Mouse (Mus musculus): ENCODE results near the gene Mrps17. TPM values are rescaled to one million over a fixed set of nuclear protein-coding genes. Genes with fewer than 3 reads are reported as not detected.

The Mrps17 gene
- total RNA-seq, 2 experiments from 2014 or later = 149 to 202 TPM

- peak; percentile 83 for ATAC-seq (replicated peaks; ENCODE audit: poor library complexity)
Measured at GRCm38 (mm10) chr5:129740976-129741375, 25.7 kb downstream of the Mrps17 start.

GRCm38 (mm10) chr5:129742903-129743488 lies 27.7 kb downstream of the Mrps17 start:
- peak; percentile 66 for ATAC-seq (replicated peaks; ENCODE audit: poor library complexity)

DNA sequence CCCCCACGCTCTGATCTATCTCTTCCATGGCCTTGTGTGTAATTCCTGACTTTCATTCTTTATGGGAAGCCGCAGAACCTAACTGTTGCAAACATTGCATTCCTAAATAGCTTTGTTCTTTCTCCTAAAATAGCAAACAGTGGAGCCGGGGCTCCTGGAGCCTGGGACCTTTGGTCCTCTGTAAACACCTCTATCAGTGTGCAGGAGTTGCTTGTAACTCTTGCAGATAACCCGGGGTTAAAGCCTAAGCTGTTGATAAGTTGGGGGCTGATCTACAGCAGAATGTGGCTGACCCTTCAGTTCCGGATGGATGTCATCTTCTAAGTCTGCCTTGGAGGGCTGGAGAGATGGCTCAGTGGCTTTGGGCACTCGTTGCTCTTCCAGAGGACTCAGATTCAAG lies 28.8 kb downstream of the Mrps17 start:
- ATAC-seq (replicated peaks; ENCODE audit: poor library complexity) = no peak

- ATAC-seq (replicated peaks; ENCODE audit: poor library complexity) = no peak
Measured at GRCm38 (mm10) chr5:129756886-129757285, 41.6 kb downstream of the Mrps17 start.

GRCm38 (mm10) chr5:129759929-129760480 lies 44.7 kb downstream of the Mrps17 start:
- ATAC-seq (replicated peaks; ENCODE audit: poor library complexity) = no peak

DNA sequence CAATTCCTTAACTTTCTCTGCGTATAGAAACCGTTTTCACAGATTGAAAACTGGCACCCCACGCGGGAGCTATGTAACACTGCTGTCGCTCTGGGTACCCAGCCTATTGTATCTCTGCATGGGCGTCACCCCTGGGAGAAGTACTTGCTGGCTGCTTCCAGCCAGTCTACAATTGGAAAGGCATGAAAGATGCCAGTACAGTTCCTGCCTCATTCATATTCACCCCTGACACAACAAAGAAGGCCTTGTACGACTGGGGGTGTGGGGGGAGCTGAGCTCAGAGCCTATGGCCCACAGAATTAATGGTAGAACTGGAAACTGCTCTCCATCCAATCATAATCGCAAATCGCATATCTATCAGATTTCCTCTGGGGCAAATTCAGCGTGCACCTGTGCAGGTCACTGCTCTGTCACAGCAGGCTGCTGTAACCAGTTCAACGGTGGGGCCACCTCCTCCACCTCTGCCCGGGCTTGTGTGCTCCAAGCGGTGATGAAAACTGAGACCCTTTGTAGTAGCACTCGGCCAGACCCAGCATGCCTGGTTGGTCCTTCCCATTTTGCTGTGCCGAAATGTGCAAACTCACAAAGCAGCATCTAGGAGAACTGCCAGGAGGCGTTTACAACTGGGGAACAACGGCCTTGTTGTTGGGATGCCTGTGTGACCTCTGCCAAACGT lies 46.7 kb downstream of the Mrps17 start:
- ATAC-seq (replicated peaks; ENCODE audit: poor library complexity) = no peak

DNA sequence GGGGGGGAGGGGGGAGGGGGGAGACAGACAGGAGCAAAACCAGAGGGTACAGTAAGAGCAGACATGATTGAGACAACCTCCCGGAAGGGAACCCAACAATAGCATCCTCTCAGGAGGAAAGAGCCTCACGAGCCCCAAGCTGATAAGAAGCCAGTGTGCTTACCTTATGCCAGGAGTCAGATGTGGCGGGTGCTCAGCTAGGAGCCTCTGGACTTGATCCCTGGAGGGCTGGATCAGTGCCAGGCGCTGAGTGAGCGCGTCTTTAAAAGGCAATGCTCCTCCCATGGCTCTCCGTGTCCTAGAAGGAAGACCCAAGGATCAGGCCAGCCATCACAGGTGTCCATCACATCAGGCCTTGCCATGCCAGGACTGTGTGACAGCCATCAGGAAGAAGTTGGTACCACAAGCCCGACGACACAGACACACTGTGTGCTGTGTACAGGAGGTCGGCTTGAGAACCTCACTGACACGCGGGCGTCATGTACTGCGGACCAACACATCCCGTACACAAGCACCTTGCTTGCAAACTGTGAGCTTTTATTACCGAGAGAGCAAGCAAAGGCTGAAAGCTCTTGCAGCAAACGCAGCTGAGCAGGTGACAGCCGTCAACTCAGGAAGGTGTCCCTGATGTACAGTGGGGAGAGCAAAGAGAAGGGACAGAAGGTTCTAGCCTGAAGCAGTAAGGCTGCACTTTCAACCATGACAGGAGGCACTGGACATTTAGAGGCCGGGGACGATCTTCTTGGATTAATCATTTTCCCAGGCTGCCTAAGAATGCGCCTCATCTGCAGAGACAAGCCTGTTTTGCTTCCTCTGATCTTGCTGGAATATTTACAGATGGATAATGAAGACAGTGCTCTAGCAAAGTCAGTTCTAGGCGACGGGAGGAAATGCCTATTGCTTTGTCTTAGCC lies 55.4 kb downstream of the Mrps17 start:
- no peak for ATAC-seq (replicated peaks; ENCODE audit: poor library complexity)

Other genes with a start within 250 kb of the Mrps17 start
- gene Sfswap, start 214.3 kb upstream of the Mrps17 start, total RNA-seq (2015) = 42.3 and 60.8 TPM in 2 replicates
- 57.1 and 66.2 TPM in 2 replicates for gene Sfswap, start 214.3 kb upstream of the Mrps17 start, total RNA-seq (2017)
- 0.10 TPM in 1 of 2 replicates, not detected in the other for gene Mmp17, start 131.3 kb upstream of the Mrps17 start, total RNA-seq (2015)
- not detected in 2 replicates for gene Mmp17, start 131.3 kb upstream of the Mrps17 start, total RNA-seq (2017)
- 3.2 and 4.0 TPM in 2 replicates for gene Zfp11, start 45.4 kb upstream of the Mrps17 start, total RNA-seq (2015)
- 2.1 and 2.9 TPM in 2 replicates for gene Zfp11, start 45.4 kb upstream of the Mrps17 start, total RNA-seq (2017)
- gene Sept14, start 7.0 kb upstream of the Mrps17 start, total RNA-seq (2015) = not detected in 2 replicates
- gene Sept14, start 7.0 kb upstream of the Mrps17 start, total RNA-seq (2017) = not detected in 2 replicates
- gene Nipsnap2, start 9.6 kb downstream of the Mrps17 start, total RNA-seq (2015) = 25.5 and 30.3 TPM in 2 replicates
- gene Nipsnap2, start 9.6 kb downstream of the Mrps17 start, total RNA-seq (2017) = 26.3 and 26.9 TPM in 2 replicates
- gene Psph, start 72.0 kb downstream of the Mrps17 start, total RNA-seq (2015) = 30.4 and 30.5 TPM in 2 replicates
- gene Psph, start 72.0 kb downstream of the Mrps17 start, total RNA-seq (2017) = 22.8 and 24.3 TPM in 2 replicates
- 6.2 and 7.6 TPM in 2 replicates for gene Sumf2, start 131.5 kb downstream of the Mrps17 start, total RNA-seq (2015)
- 18.5 and 25.8 TPM in 2 replicates for gene Sumf2, start 131.5 kb downstream of the Mrps17 start, total RNA-seq (2017)
- 404 and 447 TPM in 2 replicates for gene Chchd2, start 172.0 kb downstream of the Mrps17 start, total RNA-seq (2015)
- 176 and 233 TPM in 2 replicates for gene Chchd2, start 172.0 kb downstream of the Mrps17 start, total RNA-seq (2017)
- 3.2 and 4.2 TPM in 2 replicates for gene Zbed5, start 180.2 kb downstream of the Mrps17 start, total RNA-seq (2015)
- 2.4 and 2.8 TPM in 2 replicates for gene Zbed5, start 180.2 kb downstream of the Mrps17 start, total RNA-seq (2017)
- 0.12 TPM in 1 of 2 replicates, not detected in the other for gene Phkg1, start 183.1 kb downstream of the Mrps17 start, total RNA-seq (2015)
- gene Phkg1, start 183.1 kb downstream of the Mrps17 start, total RNA-seq (2017) = 0.14 and 0.33 TPM in 2 replicates
- gene Nupr1l, start 193.0 kb downstream of the Mrps17 start, total RNA-seq (2015) = 1.3 TPM in 1 of 2 replicates, not detected in the other
- 0.29 and 0.84 TPM in 2 replicates for gene Nupr1l, start 193.0 kb downstream of the Mrps17 start, total RNA-seq (2017)
- 60.1 and 72.6 TPM in 2 replicates for gene Vkorc1l1, start 226.5 kb downstream of the Mrps17 start, total RNA-seq (2015)
- gene Vkorc1l1, start 226.5 kb downstream of the Mrps17 start, total RNA-seq (2017) = 25.7 and 34.0 TPM in 2 replicates

Data from megakaryocyte progenitor cell, adult 5-6 weeks (primary cell).